Mouse (Mus musculus): Measurements from ENCODE around the gene Pxt1.

GRCm38 (mm10) chr17:28954416-28954815 is 10.8 kb upstream of the Pxt1 start:
- TF ChIP-seq CTCF (IDR thresholded peaks at IDR 0.05; ENCODE audit: low read depth) (no peak), EP300 (IDR thresholded peaks at IDR 0.05; ENCODE audit: low read depth) (no peak)

All from heart, postnatal 0 days (tissue).